Mouse (Mus musculus): Measurements from ENCODE around the gene Ppp1r37. TPM values are rescaled to one million over a fixed set of nuclear protein-coding genes. Genes with fewer than 3 reads are reported as not detected.
"Not testable (repeated sequence)": the region's sequence is repeated elsewhere in the genome, so short reads cannot be mapped to it uniquely, and the experiment has no call there.

The Ppp1r37 gene
- polyA plus RNA-seq, 1 experiment from 2014 or later = 15.6 TPM

DNA sequence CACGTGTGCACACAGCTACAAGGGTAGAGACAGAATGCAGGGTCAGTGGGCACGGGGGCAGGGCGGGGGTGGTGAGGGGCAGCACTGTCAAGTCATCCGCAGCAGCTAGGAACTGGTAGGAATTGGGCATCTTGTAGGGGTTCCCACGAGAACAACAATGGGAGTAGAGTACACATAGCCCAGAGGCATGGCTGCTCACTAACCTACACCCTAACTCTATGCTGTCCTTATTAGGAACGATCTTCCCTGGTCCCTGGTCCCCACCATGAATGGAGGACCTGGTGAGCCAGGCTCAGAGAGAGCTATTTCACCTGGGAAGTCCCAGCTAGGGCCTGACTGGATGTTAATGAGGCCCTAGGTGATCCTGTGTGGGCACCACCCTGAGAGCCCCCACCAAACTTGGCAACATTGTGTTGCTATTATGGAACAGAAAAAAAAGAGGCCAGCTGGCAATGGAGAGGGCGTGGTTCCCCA is 21.2 kb downstream of the Ppp1r37 start:
- no peak for DNase-seq (ENCODE audit: low spot score)

DNA sequence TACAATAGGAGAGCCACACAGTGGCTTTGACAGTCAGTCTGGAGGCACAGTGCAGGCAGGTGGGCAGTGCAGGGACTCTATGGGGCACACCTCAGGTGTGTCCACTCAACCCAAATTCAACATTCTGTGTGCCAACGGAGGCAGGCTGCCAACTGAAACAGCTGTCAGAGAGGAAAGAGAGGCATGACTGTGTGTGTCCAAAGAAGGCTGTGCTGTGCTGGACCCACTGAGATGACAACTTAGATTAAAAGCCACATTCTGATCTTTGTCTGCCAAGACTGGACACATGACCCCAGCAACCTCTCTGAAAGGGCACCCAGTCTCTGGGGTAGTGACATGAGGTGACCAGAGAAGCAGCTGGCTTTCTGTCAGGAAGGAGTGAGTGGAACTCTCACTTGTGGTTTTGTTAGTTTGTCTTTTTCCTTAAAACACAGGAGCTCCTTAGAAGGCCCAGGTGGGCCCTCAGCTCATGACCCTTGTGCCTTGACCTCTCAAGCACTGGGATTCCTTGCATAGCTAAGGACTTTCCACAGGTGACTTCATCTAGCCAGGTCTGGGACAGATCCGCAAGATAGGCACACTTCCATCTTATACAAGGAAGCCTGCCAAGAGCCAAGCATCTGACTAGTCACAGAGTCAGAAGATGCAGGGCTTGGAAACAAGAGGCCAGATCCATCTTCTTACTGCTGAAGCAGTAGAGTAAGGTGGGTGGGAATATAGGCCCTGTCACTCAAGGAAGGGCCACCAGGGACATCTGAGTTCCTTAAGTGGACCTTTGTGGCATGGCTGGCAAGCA is 21.9 kb downstream of the Ppp1r37 start:
- no peak for DNase-seq (ENCODE audit: low spot score)

DNA sequence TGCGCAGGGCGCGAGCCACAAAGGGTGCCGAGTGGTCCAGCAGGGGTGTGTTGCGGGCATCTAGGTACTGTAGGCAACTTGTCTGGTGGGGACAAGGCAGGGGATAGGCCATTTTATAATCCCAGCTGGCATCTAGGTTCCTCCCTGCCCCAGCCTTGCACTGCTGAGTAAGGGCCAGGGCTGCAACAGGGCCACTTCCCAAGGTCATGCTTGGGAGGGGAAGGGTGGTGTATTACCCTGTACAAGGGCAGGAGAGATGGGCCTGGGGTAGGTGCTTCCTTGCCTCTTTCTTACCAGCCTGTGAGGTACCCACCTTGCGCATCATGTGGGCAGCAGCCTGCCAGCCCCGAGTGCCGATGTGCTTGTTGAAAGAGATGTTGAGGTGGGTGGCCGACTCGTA is 28.2 kb downstream of the Ppp1r37 start:
- no peak for DNase-seq (ENCODE audit: low spot score)

DNA sequence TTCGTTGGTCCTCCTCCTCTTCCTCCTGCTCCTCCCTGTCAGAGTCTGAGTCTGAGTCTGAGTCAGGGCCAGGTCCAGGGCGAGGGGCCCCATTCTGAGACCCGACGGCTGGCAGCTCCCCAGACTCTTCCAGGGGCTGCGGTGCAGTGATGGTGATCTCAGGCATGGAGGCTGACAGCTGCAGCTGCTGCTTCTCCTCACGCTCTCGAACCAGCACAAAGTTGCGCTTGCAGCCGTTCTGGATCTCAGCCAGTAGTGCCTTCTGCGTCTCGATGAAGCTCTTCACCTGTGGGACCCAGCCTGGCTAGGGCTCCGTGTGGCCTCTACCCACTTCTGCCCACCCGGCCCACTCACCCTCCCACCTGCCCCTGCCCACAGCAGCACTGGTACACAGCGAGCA is 30.6 kb downstream of the Ppp1r37 start:
- DNase-seq (ENCODE audit: low spot score) = no peak

DNA sequence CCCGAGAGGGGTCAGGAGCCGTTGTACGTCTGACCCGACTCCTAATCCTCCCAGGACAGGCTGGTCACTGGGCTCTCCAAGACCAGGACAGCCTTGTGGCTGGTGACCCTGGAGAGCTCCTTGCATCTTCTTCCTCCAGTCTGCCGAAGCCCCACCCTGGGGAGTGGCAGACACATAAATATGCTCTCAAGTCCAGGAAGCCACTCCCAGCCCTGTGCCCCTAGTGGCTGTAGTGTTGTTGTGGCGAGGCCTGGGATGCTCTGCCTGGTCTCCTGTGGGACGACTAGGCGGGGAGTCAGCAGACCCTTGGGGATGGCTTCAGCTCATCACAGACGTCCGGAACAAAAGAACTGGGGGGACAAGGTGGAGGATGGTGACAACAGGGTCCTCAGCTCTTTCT is 31.8 kb downstream of the Ppp1r37 start:
- DNase-seq (ENCODE audit: low spot score) = no peak

DNA sequence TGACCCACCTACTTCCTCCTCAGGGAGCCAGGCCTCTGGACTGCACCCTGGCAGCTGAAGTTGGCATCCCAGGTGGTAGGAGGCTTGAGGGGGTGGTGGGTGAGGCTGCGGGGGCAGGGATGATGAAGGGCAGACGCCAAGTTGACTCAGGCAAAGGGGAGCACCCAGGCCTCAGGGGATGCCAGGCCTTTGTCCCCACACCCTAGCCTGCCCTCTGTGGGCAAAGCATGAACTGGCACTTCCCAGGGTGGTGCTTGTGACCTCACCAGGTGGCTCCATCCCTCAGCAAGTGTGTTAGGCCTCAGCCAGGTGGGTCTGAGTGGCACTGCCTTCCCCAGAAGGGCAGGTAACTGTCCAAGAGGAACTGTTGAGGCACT is 37.8 kb downstream of the Ppp1r37 start:
- DNase-seq (ENCODE audit: low spot score) = no peak

DNA sequence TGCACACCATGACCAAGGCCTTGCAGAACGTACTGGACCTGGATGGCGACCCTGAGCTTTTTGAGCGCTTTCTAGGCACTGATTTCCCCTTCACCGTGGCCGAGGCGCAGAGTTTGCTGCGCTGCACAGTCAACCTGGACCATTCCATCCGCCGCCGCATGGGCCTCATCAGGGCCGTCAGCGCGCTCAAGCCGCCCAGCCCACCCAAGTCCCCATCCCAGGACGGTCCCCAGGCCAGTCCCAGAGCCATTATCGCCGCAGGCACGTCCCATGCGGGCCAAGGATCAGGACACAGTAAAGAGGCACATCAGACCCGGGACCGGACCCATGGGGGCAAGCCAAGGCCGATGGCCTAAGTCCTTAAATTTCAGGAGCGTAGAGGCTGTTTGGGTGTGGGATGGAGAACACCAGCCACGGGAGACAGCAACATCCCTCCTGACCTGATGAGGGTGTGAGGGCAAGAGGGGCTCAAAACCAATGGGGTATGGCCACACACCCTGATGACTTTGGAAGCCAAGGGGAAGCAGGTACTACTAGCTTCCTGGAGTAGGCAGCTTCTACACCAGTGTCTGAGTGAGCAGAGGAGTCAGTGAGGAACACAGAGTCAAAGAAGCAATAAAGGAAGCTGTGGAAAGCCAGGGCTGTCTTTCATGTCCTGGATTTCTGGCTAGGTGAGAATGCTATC is 38.3 kb downstream of the Ppp1r37 start:
- no peak for DNase-seq (ENCODE audit: low spot score)

DNA sequence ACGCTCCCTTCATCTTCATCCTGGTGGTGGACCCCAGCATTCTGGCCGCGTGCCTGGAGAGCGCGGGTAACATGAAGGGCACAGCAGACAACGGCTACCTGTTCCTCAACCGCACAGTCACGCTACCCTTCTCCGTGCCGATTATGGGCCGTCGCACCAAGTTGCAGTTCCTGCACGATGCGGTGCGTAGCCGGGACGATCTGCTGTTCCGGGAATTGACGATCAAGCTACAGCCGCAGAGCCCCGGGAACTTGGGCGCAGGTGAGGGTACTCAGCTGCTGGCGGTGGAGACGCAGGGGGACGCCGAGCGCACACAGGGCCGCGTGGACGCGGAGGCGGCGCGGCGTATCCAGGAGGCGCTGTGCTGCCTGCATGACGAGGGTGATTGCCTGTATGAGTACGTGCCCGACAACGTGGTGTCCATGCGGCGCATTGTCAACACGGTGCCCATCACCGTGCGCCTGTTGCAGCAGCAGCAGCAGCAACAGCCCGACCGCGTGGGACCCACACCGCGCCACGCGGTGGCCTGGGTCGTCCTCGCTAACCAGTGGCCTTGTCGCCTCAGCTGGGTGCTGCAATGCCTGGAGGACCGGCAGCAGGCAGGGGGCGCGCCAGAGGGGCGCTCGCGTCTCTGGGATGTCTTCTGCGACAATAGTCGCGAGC is 39.0 kb downstream of the Ppp1r37 start:
- DNase-seq (ENCODE audit: low spot score) = peak; percentile 67

DNA sequence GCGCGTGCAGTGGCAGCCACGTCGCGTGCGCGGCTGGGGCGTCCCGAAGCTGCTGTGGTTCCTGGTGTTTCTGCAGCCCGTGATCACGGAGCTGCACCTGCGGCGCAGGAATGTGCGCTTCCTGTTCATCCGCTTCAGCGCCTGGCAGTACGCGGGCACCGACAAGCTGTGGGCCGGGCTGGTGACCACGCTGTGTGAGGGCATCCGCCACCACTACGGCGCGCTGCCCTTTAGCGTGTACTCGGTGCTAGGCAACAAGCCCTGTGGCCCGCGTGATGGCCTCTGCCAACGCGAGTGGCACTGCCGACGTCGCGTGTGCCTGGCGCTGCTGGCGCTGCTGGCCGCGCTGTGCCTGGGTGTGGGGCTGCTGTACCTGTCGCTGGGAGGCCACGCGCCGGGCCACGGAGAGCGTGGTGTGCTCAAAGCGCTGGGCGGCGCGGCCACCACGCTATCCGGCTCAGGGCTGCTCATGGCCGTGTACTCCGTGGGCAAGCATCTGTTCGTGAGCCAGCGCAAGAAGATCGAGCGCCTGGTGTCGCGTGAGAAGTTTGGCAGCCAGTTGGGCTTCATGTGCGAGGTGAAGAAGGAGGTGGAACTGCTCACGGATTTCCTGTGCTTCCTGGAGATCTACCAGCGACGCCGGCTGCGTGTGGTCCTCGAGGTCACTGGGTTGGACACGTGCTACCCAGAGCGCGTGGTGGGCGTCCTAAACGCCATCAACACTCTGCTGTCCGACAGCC is 39.7 kb downstream of the Ppp1r37 start:
- DNase-seq (ENCODE audit: low spot score) = no peak

DNA sequence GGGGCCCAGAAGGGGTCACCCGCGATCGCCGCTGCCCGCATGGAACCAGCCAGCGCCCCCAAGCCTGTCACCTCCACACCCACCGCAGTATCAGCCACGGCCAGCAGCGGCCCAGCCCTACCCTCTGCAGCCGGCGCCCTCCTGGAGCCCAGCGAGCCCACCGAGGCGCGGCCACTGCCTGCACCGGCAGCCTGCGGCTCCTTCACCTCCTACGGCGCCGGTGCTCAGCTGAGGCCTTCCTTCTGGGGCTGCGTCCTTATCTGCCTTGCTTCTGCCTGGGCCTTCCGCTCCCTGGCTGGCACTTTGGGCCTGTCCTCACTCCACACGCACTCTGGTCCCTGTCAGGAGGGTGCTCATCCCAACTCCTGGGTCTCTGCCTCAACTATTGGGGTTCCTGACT is 42.8 kb downstream of the Ppp1r37 start:
- no peak for DNase-seq (ENCODE audit: low spot score)

DNA sequence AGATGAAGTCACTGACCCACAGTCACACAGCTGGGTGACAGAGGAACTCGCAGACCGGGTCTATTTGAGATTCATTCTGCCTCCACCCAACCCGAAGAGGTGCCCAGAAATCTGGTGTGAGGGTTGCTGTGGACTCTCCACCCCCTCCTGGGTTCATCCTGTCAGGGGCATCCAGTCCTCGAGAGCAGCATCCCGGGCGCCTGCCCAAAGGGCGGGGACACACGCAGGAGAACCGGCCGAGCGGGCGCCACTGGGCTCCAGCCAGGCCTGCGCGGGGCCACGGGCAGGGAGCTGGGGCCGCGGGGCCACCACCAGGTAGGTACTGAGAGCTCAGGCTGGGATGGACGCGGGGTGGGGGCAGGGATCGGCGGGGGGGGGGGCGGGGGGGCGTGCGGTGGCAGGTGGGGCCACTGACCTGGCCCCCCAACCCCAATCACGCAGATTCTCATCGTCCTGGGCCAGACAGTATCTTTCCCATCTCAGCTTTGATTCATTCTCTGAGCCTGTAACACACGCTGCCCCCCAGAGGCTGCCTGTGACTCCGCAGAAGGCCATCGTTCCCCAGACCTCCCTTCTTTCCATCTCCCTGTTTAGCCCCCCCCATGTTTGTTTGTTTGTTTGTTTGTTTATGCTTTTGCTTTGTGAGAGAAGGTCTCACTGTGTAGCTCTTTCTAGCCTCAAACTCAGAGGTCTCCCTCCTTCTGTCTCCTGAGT is 45.1 kb downstream of the Ppp1r37 start, which contains the start of gene Nkpd1:
Nkpd1 (plus strand) TSS at position 187 of the 714 bp plus-strand sequence.
- DNase-seq (ENCODE audit: low spot score) = no peak

DNA sequence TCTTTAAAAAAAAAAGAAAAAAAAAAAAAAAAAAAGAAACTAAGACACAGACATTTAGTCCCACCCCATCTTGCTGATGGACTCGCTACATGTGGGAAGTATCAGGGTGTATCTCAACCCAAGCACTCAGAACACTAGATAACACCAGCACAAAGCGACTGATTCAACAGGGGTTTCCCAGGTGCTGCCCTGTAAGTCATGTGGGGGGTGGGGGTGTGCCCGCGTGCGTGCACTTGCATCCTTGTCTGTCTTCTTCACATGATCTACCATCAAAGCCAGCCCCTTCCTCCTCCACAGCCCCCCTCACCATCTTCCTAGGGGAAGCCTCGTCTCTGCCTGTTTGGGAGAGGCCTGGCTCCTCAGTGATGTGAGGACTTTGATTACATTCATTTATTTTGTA is 50.5 kb downstream of the Ppp1r37 start:
- no peak for DNase-seq (ENCODE audit: low spot score)

DNA sequence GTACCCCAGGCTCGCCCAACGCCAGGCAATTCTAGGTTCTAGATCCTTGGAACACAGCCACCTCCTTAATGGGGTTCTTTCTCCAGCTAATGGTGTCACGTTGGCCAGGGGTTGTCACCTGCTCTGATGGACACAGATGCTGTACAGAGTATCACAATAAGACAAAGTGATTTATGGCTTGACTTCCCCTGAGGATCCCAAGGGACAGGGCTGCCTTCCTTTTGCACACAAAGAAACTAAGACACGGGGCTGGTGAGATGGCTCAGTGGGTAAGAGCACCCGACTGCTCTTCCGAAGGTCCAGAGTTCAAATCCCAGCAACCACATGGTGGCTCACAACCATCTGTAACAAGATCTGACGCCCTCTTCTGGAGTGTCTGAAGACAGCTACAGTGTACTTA is 50.9 kb downstream of the Ppp1r37 start:
- not testable (repeated sequence) for DNase-seq (ENCODE audit: low spot score)

DNA sequence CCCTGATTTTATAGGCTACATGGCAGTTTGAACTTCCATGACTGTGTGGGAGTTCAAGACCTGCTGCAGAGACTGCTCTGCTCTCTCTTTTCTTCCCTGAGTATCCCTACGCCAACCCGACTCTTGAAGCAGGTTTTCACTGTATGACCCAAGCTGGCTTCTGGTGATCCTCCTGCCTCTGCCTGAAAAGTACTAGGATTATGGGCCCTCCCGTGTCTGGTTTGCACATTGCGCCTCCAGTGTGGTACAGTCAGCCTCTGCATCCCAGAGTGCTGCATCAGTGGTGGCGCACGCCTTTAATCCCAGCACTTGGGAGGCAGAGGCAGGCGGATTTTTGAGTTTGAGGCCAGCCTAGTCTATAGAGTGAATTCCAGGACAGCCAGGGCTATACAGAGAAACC is 53.1 kb downstream of the Ppp1r37 start:
- DNase-seq (ENCODE audit: low spot score) = no peak

DNA sequence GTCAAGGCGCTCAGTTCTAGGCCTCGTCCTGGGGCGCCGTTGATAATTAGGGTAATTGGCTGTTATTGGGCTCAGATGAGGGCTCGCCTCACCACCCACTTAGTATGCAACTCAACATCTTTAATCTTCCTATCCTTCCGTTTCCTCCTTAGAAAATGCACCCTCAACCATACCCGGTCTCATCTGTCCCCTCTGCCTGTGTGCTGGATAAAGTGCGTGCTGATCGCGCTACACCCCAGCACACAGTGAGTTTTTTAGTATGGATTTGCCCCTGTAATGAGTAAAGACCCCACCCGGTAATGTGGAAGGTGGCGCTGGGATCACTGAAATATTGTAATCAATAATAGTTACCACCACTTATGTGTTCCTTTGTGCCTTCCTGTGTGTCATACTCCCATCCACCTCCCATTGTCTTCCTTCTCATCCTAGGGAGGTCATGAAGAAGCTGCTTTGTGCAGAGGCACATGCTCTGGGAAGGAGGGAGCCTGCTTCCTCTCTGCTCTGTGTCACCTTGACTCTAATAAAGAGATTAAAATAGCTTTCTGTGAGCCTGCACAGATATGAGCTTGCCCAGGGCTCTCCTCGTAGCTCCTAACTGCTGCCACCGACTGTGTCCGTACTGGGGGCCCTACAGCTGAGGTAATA is 53.8 kb downstream of the Ppp1r37 start:
- peak; percentile 15 for DNase-seq (ENCODE audit: low spot score)

DNA sequence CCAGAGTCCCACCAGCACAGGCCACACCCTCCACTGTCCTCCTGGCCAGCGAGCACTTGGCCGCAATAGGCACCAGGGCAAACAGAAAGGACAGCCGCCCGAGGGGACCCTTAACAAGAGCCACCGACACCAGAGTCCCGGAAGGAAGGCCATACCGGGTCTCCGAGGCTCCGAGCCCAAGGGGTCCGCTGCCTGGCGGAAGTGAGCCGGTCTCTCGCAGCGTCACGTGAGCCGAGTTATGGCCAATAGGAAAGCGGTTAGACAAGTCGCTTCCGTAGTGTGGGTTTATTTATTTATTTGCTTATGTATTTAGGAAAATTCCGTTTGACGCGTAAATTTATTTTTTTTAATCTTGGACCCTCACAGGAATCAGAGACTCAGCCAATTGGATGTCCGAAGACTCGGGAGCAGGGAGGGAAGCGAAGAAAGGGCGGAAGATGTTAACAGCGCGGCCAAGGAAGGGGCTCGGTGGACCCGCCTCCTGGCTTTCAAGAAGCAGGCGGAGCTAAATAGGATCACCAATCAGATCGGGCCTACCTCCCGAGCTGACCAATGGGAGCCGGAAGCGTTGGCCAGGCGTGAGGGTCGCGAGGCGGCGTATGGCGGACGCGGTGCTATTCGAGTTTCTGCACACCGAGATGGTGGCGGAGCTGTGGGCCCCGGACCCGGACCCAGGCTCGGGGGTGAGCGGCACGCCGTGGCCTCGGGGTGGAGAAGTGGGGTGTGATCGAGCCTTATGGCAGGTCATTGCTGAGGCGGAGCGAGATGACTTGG is 54.5 kb downstream of the Ppp1r37 start, which contains the start of the genes Bloc1s3 and Trappc6a:
Bloc1s3 (minus strand) TSS at position 218 of the 774 bp plus-strand sequence.
Trappc6a (plus strand) TSS at position 246 of the 774 bp plus-strand sequence.
- DNase-seq (ENCODE audit: low spot score) = peak; percentile 94

DNA sequence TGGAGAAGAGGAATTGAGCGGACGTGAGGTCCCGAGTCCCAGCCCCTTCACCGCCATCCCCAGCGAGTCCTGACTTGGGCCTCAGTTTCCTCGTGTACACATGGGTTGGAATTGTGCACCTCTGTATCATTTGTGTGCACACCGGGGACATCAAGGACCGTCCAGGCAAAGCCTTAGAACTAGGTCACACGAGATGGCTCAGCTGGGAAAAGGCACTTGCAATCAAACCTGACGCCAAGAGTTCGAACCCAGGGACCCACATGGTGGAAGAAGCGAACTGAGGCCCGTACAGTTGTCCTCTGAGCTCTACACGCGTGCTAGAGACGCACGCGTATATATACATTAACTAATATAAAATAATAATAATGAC is 55.3 kb downstream of the Ppp1r37 start:
- DNase-seq (ENCODE audit: low spot score) = peak; percentile 33

DNA sequence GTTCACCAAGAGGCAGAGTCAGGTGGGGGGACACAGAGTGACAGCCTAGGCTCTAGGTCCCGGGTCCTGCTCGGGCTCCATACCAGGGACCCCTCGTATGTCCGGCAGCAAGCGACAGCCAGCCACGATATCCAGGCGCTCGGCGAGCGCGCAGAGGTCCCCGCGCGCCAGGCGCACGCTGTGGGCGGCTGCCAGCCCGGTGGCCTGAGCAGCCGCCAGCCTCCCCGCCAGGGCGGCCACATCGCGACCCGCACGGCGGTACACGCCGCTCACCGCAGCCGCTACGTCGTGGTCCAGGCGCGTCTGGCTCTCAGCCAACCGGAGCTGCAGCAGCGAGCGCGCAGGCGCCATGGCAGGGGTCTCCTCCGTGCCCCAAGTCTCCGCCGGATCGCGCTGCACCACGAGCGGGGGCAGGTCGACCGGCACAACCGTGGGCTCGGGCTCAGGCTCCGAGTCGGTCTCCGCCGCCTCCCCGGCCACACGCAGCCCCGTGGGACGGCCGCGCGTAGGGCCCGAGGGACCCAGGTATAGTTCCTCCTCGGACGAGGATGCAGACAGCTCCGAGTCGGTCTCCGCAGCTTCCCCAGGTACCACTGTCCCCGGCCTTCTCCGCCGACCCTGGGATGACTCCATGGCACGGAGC is 55.8 kb downstream of the Ppp1r37 start:
- DNase-seq (ENCODE audit: low spot score) = peak; percentile 73

DNA sequence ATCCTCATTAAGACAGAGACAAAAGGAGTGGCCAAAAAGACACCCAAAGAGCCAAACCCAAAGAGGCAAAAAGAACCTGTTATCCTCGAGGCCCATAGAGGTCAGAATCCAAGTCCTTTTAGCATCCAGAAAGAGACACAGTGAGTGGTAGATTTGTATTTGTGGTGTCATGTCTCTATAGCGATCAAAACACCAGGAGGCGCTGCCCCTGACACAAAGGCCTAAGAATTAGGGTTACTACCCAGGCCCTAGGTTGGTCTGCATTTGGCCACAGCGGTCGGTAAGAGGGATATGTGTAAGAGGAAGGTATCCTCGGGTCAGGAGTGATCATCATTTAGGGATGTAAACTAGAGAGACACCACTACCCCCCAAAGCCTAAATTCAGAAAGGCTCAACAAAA is 56.5 kb downstream of the Ppp1r37 start:
- DNase-seq (ENCODE audit: low spot score) = no peak

All from thymus, postnatal 0 days (tissue).